Mouse (Mus musculus): ENCODE results near the gene Pinlyp. TPM values are rescaled to one million over a fixed set of nuclear protein-coding genes. Genes with fewer than 3 reads are reported as not detected.

Gene Pinlyp
- polyA plus RNA-seq, 1 experiment from 2014 or later = not detected

GRCm38 (mm10) chr7:24499856-24500577 is 45.9 kb downstream of the Pinlyp start:
- ATAC-seq (ENCODE audit: low FRiP score) = peak; percentile 43; the same call in 1 of the 2 replicates
- Histone ChIP-seq H3K36me3 (peaks cover 49% of the 10 kb centered on the region), H3K27me3 (no peaks in the 10 kb centered on the region), H3K9ac (no peak overlapping the region), H3K27ac (no peak overlapping the region), H3K4me2 (peak overlapping the region; percentile 37), H3K9me3 (no peaks in the 10 kb centered on the region), H3K4me1 (replicated peaks) (peaks cover 31% of the 10 kb centered on the region), H3K4me3 (no peak overlapping the region)
- WGBS = 19% methylated on average over 43 of the region's 43 CpGs

Other genes starting within 250 kb of the Pinlyp start
- gene Zfp61, start 244.9 kb downstream of the Pinlyp start, polyA plus RNA-seq (2015; fragmentation: Nextera tagmentation; extraction: Ambion mirVana) = 44.1 and 50.3 TPM in 2 replicates
- 18.5 and 20.7 TPM in 2 replicates for gene Zfp94, start 229.5 kb downstream of the Pinlyp start, polyA plus RNA-seq (2015; fragmentation: Nextera tagmentation; extraction: Ambion mirVana)
- gene Tescl, start 212.2 kb downstream of the Pinlyp start, polyA plus RNA-seq (2015; fragmentation: Nextera tagmentation; extraction: Ambion mirVana) = 0.19 TPM in 1 of 2 replicates, not detected in the other
- not detected in 2 replicates for gene Lypd5, start 196.9 kb downstream of the Pinlyp start, polyA plus RNA-seq (2015; fragmentation: Nextera tagmentation; extraction: Ambion mirVana)
- gene Kcnn4, start 175.9 kb downstream of the Pinlyp start, polyA plus RNA-seq (2015; fragmentation: Nextera tagmentation; extraction: Ambion mirVana) = 1.2 and 1.5 TPM in 2 replicates
- gene Smg9, start 146.5 kb downstream of the Pinlyp start, polyA plus RNA-seq (2015; fragmentation: Nextera tagmentation; extraction: Ambion mirVana) = 31.3 and 35.9 TPM in 2 replicates
- not detected in 2 replicates for gene Irgc1, start 93.8 kb downstream of the Pinlyp start, polyA plus RNA-seq (2015; fragmentation: Nextera tagmentation; extraction: Ambion mirVana)
- 1.2 and 1.6 TPM in 2 replicates for gene Plaur, start 83.6 kb downstream of the Pinlyp start, polyA plus RNA-seq (2015; fragmentation: Nextera tagmentation; extraction: Ambion mirVana)
- gene Cadm4, start 64.1 kb downstream of the Pinlyp start, polyA plus RNA-seq (2015; fragmentation: Nextera tagmentation; extraction: Ambion mirVana) = 67.2 and 67.9 TPM in 2 replicates
- 259 and 270 TPM in 2 replicates for gene Zfp428, start 39.1 kb downstream of the Pinlyp start, polyA plus RNA-seq (2015; fragmentation: Nextera tagmentation; extraction: Ambion mirVana)
- 1.1 and 1.6 TPM in 2 replicates for gene AC161166.1, start 33.7 kb downstream of the Pinlyp start, polyA plus RNA-seq (2015; fragmentation: Nextera tagmentation; extraction: Ambion mirVana)
- 21.1 TPM in 2 replicates for gene Irgq, start 15.4 kb downstream of the Pinlyp start, polyA plus RNA-seq (2015; fragmentation: Nextera tagmentation; extraction: Ambion mirVana)
- 61.3 and 63.9 TPM in 2 replicates for gene Xrcc1, start 171 bp upstream of the Pinlyp start, polyA plus RNA-seq (2015; fragmentation: Nextera tagmentation; extraction: Ambion mirVana)
- gene Ethe1, start 41.4 kb upstream of the Pinlyp start, polyA plus RNA-seq (2015; fragmentation: Nextera tagmentation; extraction: Ambion mirVana) = 15.1 and 18.7 TPM in 2 replicates
- 9.1 and 9.4 TPM in 2 replicates for gene Zfp575, start 41.5 kb upstream of the Pinlyp start, polyA plus RNA-seq (2015; fragmentation: Nextera tagmentation; extraction: Ambion mirVana)
- gene Phldb3, start 64.6 kb upstream of the Pinlyp start, polyA plus RNA-seq (2015; fragmentation: Nextera tagmentation; extraction: Ambion mirVana) = not detected in 2 replicates
- gene Lypd3, start 90.4 kb upstream of the Pinlyp start, polyA plus RNA-seq (2015; fragmentation: Nextera tagmentation; extraction: Ambion mirVana) = not detected in 2 replicates
- not detected in 2 replicates for gene Tex101, start 130.6 kb upstream of the Pinlyp start, polyA plus RNA-seq (2015; fragmentation: Nextera tagmentation; extraction: Ambion mirVana)
- gene BC049730, start 163.1 kb upstream of the Pinlyp start, polyA plus RNA-seq (2015; fragmentation: Nextera tagmentation; extraction: Ambion mirVana) = not detected in 2 replicates
- not detected in 2 replicates for gene Gm4763, start 180.8 kb upstream of the Pinlyp start, polyA plus RNA-seq (2015; fragmentation: Nextera tagmentation; extraction: Ambion mirVana)
- 0.17 TPM in 1 of 2 replicates, not detected in the other for gene Cd177, start 214.2 kb upstream of the Pinlyp start, polyA plus RNA-seq (2015; fragmentation: Nextera tagmentation; extraction: Ambion mirVana)
- gene Ceacam10, start 231.1 kb upstream of the Pinlyp start, polyA plus RNA-seq (2015; fragmentation: Nextera tagmentation; extraction: Ambion mirVana) = 0.31 TPM in 1 of 2 replicates, not detected in the other